Mouse (Mus musculus) lung, adult 2 months (tissue): ENCODE measurements around the gene Ube2b.

Source experiments
- CTCF ChIP-seq: fragments of 200-500 bp; IDR thresholded peaks from 2 replicates; pipeline ENCODE4 v1.5.1; 2011; ENCODE audit warnings: mild to moderate bottlenecking, low read length, control low read depth; ENCODE audit not compliant: insufficient read depth
- POLR2A ChIP-seq: fragments of 200-500 bp; IDR thresholded peaks from 2 replicates; pipeline ENCODE4 v1.6.1; 2011; ENCODE audit warnings: low read depth, mild to moderate bottlenecking, control low read depth, low read length, borderline replicate concordance; ENCODE audit errors: extremely low read depth

GRCm38 (mm10) chr11:51940511-51940955, 60.0 kb downstream of the Ube2b start:
- TF ChIP-seq CTCF (no peak), POLR2A (no peak; the same call in 1 of the 2 replicates)
